Mouse (Mus musculus) stomach, embryonic 14.5 days (tissue): ENCODE results near the gene Zzz3. TPM values are rescaled to one million over a fixed set of nuclear protein-coding genes. Genes with fewer than 3 reads are reported as not detected.
"Not testable (repeated sequence)": the region's sequence is repeated elsewhere in the genome, so short reads cannot be mapped to it uniquely, and the experiment has no call there.

ENCODE experiments used
- ATAC-seq: fragments of 200-750 bp; cut with Nextera tagmentation; 2 replicates; pipeline ENCODE4 v1.8.0; 2017; ENCODE audit warnings: low read depth, moderate TSS enrichment; ENCODE audit not compliant: insufficient number of reproducible peaks, insufficient read depth, low FRiP score
- H3K27ac ChIP-seq: fragments of 300-500 bp; sonication (generic); 2 replicates; pipeline ENCODE4 v1.5.1; 2014; ENCODE audit warnings: mild to moderate bottlenecking, low read length, moderate library complexity, mixed read lengths
- H3K27me3 ChIP-seq: fragments of 300-500 bp; sonication (generic); 2 replicates; pipeline ENCODE4 v1.6.1; 2014; ENCODE audit warnings: low read length, control low read depth, mixed read lengths; ENCODE audit not compliant: control insufficient read depth, insufficient read depth
- H3K36me3 ChIP-seq: fragments of 300-500 bp; sonication (generic); 2 replicates; pipeline ENCODE4 v1.6.1; 2014; ENCODE audit warnings: mild to moderate bottlenecking, control low read depth, low read length, moderate library complexity, mixed read lengths; ENCODE audit not compliant: control insufficient read depth, insufficient read depth
- H3K4me1 ChIP-seq: fragments of 300-500 bp; sonication (generic); 2 replicates; pipeline ENCODE4 v1.6.1; 2014; ENCODE audit warnings: low read length, control low read depth, mixed read lengths; ENCODE audit not compliant: control insufficient read depth, insufficient read depth
- H3K4me2 ChIP-seq: fragments of 300-500 bp; sonication (generic); replicated peaks from 2 replicates; pipeline ENCODE4 v1.6.1; 2014; ENCODE audit warnings: low read depth, low read length, control low read depth
- H3K4me3 ChIP-seq: fragments of 300-500 bp; sonication (generic); 2 replicates; pipeline ENCODE4 v1.5.1; 2014; ENCODE audit warnings: low read depth, low read length, control low read depth
- H3K9ac ChIP-seq: fragments of 300-500 bp; sonication (generic); replicated peaks from 2 replicates; pipeline ENCODE4 v1.6.1; 2014; ENCODE audit warnings: low read depth, mild to moderate bottlenecking, control low read depth, low read length, moderate library complexity, mixed read lengths
- H3K9me3 ChIP-seq: fragments of 300-500 bp; sonication (generic); 2 replicates; pipeline ENCODE4 v1.6.1; 2016; ENCODE audit warnings: low read depth, low read length, control low read depth; ENCODE audit not compliant: control insufficient read depth
- whole genome bisulfite sequencing: fragments of 180-500 bp; shearing (Covaris S2); extraction: QIAGEN DNeasy Blood & Tissue Kit; methylation state at CpG from one replicate; pipeline ENCODE4 v1.1.7; 2014; 5-methylcytosine and 5-hydroxymethylcytosine counted together
- polyA plus RNA-seq: library from polyadenylated mRNA; unstranded; fragments of >200 nt; fragmentation: Nextera tagmentation; extraction: Ambion mirVana; gene quantifications from 2 replicates; pipeline ENCODE4 v1.2.1, GENCODE M21; 2014

Zzz3 gene
- polyA plus RNA-seq, 1 experiment from 2014 or later: 63.3 TPM

DNA sequence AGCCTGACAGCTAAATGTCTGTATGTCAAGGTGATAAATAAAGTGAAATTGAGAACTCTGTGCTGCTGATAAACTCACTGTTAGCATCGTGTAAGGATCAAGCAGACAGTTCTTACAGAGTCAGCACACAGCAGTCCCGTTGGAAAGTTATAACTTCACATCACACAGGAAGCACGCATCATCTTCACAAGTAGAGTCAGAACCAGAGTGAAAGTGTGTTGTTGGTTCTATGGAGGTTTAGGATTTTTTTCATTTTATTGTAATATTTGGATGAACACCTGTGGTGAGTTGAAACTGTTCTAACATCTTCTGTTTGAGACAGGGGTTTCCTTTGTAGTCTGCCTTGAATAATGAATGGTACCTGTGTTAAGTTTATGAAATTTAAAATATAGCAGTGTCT is 48.8 kb downstream of the Zzz3 start:
- Histone ChIP-seq H3K27me3 (no peaks in the 10 kb centered on the region), H3K4me3 (no peak overlapping the region), H3K36me3 (peaks cover 7% of the 10 kb centered on the region; the same call in 1 of the 2 replicates), H3K27ac (no peak overlapping the region), H3K9me3 (no peaks in the 10 kb centered on the region), H3K4me2 (no peak overlapping the region), H3K4me1 (no peaks in the 10 kb centered on the region), H3K9ac (no peak overlapping the region)
- 70% methylated on average over 3 of the region's 3 CpGs for WGBS
- no peak for ATAC-seq

- H3K4me2 ChIP-seq: no peak overlapping the region
- no peak overlapping the region for H3K9ac ChIP-seq
- H3K4me1 ChIP-seq: no peaks in the 10 kb centered on the region
- 79% methylated on average over 1 of the region's 1 CpGs for WGBS
- H3K27me3 ChIP-seq: no peaks in the 10 kb centered on the region
- H3K9me3 ChIP-seq: no peaks in the 10 kb centered on the region
- H3K27ac ChIP-seq: no peak overlapping the region
- peaks cover 32% of the 10 kb centered on the region for H3K36me3 ChIP-seq
- H3K4me3 ChIP-seq: no peak overlapping the region
- ATAC-seq: no peak
Measured at GRCm38 (mm10) chr3:152446966-152447365, 51.7 kb downstream of the Zzz3 start.

DNA sequence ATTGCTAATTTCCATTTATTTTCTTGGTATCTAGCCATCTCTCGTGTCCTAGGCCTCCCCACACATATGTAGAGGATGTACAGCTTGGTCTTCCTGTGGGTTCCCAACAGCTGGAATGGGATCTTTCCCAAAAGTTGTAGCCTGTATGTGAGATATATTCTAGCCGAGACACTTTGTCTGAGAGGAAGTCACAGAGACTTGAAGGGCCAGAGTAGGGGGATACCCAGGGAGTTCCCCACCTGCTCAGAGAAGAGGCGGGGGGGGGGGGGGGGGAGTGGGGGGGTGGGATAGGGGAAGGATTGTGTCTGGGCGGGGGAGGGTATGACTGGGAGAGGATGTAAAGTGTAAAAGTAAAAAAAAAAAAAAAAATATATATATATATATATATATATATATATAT is 57.9 kb downstream of the Zzz3 start:
- ATAC-seq: no peak
- no peaks in the 10 kb centered on the region for H3K9me3 ChIP-seq
- H3K9ac ChIP-seq: no peak overlapping the region
- H3K4me2 ChIP-seq: no peak overlapping the region
- H3K27me3 ChIP-seq: no peaks in the 10 kb centered on the region
- no peaks in the 10 kb centered on the region for H3K4me1 ChIP-seq
- H3K27ac ChIP-seq: no peak overlapping the region
- H3K36me3 ChIP-seq: peaks cover 64% of the 10 kb centered on the region
- WGBS: 90% methylated on average over 3 of the region's 4 CpGs
- H3K4me3 ChIP-seq: no peak overlapping the region

DNA sequence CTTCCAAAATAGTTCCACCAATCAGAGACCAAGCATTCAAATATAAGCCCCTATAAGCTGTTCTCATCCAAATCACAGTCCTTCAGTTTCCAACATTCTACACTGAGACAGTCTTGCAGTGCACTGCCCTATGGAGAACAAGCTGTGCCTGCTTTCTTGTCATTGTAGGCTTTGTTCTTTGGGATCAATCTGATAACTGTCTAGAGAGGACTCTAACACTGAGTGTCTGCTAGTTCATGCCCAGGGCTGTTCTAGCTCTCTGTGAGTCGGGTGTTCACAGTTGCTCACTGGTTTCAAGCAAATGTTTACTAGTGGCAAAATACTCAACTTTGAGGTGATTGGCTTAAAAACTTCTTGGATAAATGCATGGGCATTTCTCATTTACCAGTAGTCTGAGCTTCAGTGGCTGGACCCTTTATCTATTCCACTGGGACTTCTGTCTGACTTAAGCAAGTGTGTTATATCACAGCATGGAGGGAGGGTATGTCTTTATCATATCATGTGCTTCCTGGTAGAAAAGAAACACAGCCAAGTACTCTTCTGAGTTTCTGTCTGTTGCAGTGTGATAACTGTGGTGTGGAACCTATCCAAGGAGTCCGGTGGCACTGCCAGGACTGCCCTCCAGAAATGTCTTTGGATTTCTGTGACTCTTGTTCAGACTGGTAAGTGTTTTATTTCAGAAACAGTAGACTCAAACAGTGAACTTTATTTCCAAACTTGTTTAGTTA is 62.2 kb downstream of the Zzz3 start:
- Histone ChIP-seq H3K27me3 (no peaks in the 10 kb centered on the region), H3K4me3 (no peak overlapping the region), H3K4me1 (no peaks in the 10 kb centered on the region), H3K4me2 (no peak overlapping the region), H3K9me3 (no peaks in the 10 kb centered on the region), H3K27ac (no peak overlapping the region), H3K9ac (no peak overlapping the region), H3K36me3 (peaks cover 41% of the 10 kb centered on the region)
- WGBS: 95% methylated on average over 2 of the region's 2 CpGs
- no peak for ATAC-seq

DNA sequence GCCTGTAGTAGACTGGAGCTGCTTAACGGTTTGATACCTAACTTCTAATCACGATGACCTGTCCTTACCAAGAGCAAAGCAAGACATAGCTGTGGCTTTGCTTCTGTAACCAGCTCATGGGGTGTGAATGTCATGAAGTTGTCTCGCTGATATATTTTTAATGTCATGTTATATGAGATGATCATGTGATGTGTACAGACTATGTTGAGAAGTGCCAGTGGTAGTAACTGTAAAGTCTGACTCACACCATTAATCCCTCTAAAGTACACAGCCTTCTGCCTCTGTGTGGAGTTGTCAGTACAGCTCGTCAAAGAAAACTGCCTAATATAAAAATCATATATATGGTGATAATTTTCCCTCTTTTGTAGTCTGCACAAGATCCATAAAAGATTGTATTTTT is 63.6 kb downstream of the Zzz3 start:
- not testable (repeated sequence) for H3K27ac ChIP-seq, H3K27me3 ChIP-seq, H3K4me2 ChIP-seq, H3K9me3 ChIP-seq, H3K4me3 ChIP-seq, H3K4me1 ChIP-seq, ATAC-seq, H3K9ac ChIP-seq
- 81% methylated on average over 4 of the region's 4 CpGs for WGBS
- peaks cover 41% of the 10 kb centered on the region for H3K36me3 ChIP-seq

- WGBS: 39% methylated on average over 4 of the region's 4 CpGs
Measured at GRCm38 (mm10) chr3:152460802-152461201, 65.5 kb downstream of the Zzz3 start.

GRCm38 (mm10) chr3:152462038-152462547 is 66.8 kb downstream of the Zzz3 start:
- Histone ChIP-seq H3K4me1 (no peaks in the 10 kb centered on the region), H3K27me3 (no peaks in the 10 kb centered on the region), H3K4me3 (no peak overlapping the region), H3K36me3 (peaks cover 21% of the 10 kb centered on the region), H3K4me2 (no peak overlapping the region), H3K27ac (no peak overlapping the region), H3K9me3 (no peaks in the 10 kb centered on the region), H3K9ac (no peak overlapping the region)
- WGBS: 84% methylated on average over 10 of the region's 10 CpGs
- no peak for ATAC-seq

More at GRCm38 (mm10) chr3:152460802-152461201, 65.5 kb downstream of the Zzz3 start:
- Histone ChIP-seq H3K9me3 (no peaks in the 10 kb centered on the region), H3K4me3 (no peak overlapping the region), H3K27me3 (no peaks in the 10 kb centered on the region), H3K36me3 (peaks cover 29% of the 10 kb centered on the region), H3K9ac (no peak overlapping the region), H3K4me2 (no peak overlapping the region), H3K4me1 (no peaks in the 10 kb centered on the region), H3K27ac (no peak overlapping the region)
- no peak for ATAC-seq

DNA sequence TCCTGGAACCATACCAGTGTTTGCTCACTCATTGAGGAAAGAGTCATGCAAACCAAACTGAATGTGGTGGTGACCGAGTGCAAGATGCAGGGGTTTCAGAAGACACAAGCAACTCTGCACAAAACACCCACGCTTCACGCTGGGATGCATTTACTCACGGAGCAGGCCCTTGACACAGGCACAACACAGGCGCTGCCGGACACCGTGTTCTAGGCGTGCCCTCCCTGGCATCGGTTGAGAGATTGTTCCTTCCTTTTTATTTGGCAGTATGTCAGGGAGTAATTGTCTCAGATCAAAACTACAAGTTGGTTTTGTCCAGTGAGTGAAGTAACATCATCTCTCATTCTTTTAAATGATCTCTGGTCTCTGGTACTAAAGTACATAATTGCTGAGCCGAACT is 67.6 kb downstream of the Zzz3 start:
- Histone ChIP-seq H3K27ac (no peak overlapping the region), H3K4me3 (no peak overlapping the region), H3K4me1 (no peaks in the 10 kb centered on the region), H3K9me3 (no peaks in the 10 kb centered on the region), H3K36me3 (peaks cover 13% of the 10 kb centered on the region), H3K4me2 (no peak overlapping the region), H3K9ac (no peak overlapping the region), H3K27me3 (no peaks in the 10 kb centered on the region)
- ATAC-seq: no peak
- 90% methylated on average over 10 of the region's 10 CpGs for WGBS

DNA sequence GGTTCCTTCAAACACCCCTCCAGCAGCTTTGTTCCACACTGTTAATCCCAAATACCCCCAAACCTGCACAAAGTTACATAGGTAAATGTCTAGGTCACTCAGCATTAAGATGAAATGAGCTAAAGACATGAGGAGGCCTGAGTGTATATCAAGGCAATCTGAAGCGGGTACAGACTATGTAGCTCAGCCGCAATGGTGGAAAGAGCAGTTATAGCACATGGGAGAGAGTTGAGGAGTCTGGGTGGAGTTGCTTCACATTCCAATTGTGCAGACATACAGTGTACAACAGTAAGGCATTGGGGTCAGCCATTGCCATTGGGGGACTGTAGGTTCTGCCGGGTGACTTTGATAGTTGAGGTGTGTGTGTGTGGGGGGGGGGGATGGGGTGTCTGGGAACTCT is 69.2 kb downstream of the Zzz3 start:
- Histone ChIP-seq H3K9me3 (no peaks in the 10 kb centered on the region), H3K4me3 (no peak overlapping the region), H3K9ac (no peak overlapping the region), H3K27me3 (no peaks in the 10 kb centered on the region), H3K36me3 (peaks cover 8% of the 10 kb centered on the region), H3K27ac (no peak overlapping the region), H3K4me2 (no peak overlapping the region), H3K4me1 (no peaks in the 10 kb centered on the region)
- no peak for ATAC-seq
- 94% methylated on average over 3 of the region's 3 CpGs for WGBS
